Mouse (Mus musculus): ENCODE data around the gene Rhox4a2.
"Not testable (repeated sequence)": the region's sequence is repeated elsewhere in the genome, so short reads cannot be mapped to it uniquely, and the experiment has no call there.

The Rhox4a2 gene

DNA sequence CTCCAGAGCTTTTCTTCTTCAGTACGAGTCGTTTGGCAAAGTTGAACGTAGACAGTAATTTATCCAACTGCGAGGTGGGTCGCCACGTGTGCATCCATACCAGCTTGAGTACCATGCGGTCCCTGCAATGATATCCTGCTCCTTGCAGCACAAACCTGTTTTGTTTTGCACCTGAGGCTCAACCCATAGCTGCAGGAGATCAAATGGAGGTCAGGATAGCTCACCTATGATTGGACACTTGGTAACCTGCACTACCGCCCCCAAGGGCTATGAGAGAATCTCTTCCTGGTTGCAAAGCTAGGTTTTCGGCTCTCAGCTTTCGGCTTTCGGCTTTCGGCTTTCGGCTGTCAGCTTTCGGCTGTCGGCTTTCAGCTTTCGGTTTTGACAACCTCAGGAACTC lies at the start of gene Rhox4a2:
Gene Rhox4a2, plus strand, starts transcription at position 301 of the 400 bp plus-strand sequence.
- ATAC-seq (ENCODE audit: low TSS enrichment), result not testable (repeated sequence)

DNA sequence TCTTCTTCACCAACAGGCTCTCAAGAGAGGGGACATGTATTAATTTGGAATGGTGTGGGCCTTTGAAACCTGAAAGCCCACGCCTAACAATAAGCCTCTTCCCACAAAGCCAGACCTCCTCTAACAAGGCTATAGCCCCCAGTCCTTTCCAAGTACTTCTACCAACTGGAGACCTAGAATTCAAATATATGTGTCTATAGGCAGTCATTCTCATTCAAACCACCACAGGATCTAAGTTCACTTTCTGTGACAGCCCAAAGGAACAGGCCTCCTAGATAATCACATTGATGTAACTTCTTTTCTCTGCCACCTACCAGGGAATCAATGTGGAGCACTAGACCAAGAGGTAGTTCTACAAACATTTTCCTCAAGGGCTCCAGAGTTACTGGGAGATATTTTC lies 10.9 kb upstream of the Rhox4a2 start, which contains the start of gene Rhox3a2:
Gene Rhox3a2, plus strand, starts transcription at position 301 of the 400 bp plus-strand sequence.
- not testable (repeated sequence) for ATAC-seq (ENCODE audit: low TSS enrichment)

GRCm38 (mm10) chrX:37411767-37412166 lies 21.1 kb downstream of the Rhox4a2 start, which contains the start of gene Rhox2b:
TSS of gene Rhox2b (plus strand) at chrX:37412067.
- ATAC-seq (ENCODE audit: low TSS enrichment), result not testable (repeated sequence)

DNA sequence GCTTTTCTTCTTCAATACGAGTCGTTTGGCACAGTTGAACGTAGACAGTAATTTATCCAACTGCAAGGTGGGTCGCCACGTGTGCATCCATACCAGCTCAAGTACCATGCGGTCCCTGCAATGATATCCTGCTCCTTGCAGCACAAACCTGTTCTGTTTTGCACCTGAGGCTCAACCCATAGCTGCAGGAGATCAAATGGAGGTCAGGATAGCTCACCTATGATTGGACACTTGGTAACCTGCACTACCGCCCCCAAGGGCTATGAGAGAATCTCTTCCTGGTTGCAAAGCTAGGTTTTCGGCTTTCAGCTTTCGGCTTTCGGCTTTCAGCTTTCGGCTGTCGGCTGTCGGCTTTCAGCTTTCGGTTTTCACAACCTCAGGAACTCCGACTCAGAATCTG lies 41.5 kb downstream of the Rhox4a2 start, which contains the start of gene Rhox4b:
Gene Rhox4b, plus strand, starts transcription at position 301 of the 400 bp plus-strand sequence.
- not testable (repeated sequence) for ATAC-seq (ENCODE audit: low TSS enrichment)
